Mouse (Mus musculus) testis, adult 2 months (tissue): Measurements from ENCODE around the gene Disp2.

Experiments used
- CTCF ChIP-seq: fragments of 200-500 bp; IDR thresholded peaks from 2 replicates; pipeline ENCODE4 v1.5.1; 2012; ENCODE audit warnings: low read depth, mild to moderate bottlenecking, inconsistent platforms, low read length, moderate library complexity; ENCODE audit not compliant: control insufficient read depth, insufficient read depth, insufficient replicate concordance
- POLR2A ChIP-seq: fragments of 200-500 bp; IDR thresholded peaks from 2 replicates; pipeline ENCODE4 v1.6.1; 2012; ENCODE audit warnings: low read depth, mild to moderate bottlenecking, inconsistent platforms, low read length, moderate library complexity; ENCODE audit not compliant: control insufficient read depth

- TF ChIP-seq CTCF: peak; percentile 51; the same call in 1 of the 2 replicates
- TF ChIP-seq POLR2A: no peak
These were observed 49.0 kb upstream of the Disp2 start for GRCm38 (mm10) chr2:118730622-118730915.
